Mouse (Mus musculus): ENCODE measurements around the gene Sox6.

Sox6 gene

DNA sequence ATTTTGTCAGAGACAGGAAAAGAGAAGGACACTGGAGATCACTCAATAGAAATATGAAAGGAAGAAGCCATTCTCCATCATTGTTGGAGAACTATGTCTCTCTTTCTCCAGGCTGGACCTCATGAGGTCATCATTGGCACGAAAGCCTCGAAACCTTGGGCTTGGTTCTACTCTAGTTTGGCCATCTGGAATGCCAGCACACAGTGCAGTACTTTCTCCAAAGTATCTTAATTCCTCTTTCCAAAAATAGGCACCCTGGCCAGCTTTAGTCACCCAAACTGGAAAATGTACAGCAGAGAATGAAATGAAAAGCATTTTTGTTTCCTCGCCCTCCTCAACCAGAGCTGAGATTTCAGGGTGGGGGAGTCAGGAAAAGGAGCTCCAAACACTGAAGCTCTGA is 213.3 kb downstream of the Sox6 start:
- no peak for DNase-seq

DNA sequence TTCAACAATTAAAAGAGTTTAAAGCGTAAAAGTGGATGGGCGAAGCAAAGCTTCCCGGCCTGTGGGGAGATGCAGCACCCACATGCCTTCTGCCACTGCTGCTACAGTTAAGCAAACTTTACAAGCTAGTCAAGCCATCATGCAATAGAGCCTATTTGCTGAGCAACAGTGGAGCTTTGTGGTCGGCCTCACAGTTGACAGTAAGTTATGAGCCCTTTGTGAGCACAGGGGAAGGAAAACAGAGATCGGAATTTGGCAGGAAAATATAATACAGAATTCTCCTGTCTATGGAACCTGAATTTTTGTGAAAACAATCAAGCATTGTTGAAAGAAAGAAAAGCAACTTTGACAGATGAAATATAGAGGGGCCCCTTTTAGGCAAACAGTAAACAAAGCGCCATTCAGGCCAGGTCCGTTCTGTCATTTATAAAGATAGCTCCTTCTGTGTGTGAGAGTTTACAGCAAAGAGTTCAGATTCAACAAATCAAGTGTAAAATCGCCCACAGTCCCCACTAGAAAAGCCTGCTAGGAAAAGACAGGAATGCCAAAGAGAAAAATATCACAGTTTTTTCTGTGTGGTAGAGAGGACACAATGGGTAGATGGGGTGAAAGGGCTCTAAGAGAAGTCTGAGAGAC is 213.9 kb downstream of the Sox6 start:
- DNase-seq: no peak

DNA sequence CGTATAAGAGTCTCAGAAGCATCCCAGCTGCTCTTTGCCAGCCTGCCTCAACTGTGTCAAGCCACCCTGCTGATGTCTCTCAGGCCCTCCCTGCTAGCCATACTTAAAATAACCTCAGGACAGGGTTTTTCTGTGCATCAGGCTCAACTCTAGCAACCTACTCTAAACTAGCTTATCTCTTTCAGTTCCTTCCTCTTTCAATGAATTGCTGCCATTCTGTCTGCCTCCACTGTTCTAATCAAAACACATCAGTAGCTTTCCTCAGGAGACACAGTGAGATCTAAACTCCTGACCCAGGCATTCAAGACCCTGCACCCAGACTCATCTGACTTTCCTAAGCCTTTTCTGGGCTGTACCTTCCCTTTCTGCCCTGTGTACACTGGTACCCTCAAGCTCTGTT is 219.5 kb downstream of the Sox6 start:
- DNase-seq: no peak

DNA sequence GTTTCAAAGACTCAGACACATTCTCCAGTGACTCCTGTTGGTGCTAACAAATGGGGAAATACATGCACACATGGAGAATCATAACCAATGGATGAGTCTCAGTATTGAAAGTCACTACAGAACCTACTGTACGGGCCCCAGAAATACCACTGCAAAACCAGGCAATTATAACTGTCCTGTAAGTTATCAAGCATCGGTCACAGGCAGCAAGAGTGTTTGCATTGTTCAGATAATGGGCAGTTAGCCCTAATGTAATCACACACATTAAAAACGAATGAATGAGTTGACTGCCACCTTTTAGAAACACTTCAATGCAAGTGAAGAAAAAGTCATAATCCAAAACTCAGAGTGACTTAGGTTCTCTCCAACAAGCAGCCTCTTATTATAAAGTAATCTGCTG is 235.3 kb downstream of the Sox6 start:
- no peak for DNase-seq

DNA sequence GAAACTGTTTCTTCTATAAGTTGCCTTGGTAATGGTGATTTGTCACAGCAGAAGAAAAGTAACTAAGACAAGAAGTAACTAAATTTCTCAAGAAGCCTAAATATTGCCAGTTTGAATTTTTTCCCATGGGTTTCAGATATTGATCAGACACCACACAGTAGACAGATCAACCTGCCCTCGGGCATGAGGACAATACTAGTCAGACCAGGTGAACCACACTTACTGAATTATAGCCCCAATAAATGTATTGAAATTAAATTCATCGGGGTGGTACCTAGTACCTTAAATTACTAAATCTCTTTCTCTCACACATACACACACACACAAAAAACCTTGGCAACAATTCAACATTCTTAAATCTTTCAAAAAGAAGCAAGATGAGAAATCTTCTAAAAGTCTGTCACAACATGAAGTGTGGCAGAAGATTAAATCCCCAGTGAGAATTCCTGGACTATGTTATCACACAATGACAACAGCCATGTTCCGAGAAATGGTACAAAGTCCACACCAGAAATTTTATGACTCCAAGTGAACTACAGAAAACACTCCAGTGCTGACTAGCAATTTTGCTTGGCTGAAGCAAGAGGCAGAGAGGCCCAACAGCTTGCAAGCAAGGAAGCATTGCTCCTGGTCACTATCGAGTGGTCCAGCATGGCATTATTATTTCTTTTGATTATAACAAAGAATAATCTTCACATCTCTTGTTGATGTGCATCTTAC is 244.3 kb downstream of the Sox6 start:
- no peak for DNase-seq

DNA sequence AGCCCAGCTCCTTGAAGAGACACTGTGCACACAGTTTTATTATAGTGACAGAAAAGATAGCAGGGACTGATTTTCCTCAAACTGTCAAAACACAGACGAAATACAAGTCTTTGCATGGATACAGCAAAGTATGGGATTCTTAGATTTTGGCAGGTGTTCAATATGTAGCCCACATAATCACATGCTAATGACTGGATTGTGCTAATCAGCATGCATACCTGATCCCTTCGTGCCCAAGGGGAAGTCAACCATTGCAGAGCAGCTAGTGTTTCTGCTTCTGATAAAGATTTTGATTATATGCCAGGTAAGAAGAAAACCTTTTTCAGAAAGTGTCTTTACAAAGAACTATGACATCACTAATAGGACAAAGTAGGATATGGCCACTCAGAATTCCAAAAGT is 245.8 kb downstream of the Sox6 start:
- no peak for DNase-seq

DNA sequence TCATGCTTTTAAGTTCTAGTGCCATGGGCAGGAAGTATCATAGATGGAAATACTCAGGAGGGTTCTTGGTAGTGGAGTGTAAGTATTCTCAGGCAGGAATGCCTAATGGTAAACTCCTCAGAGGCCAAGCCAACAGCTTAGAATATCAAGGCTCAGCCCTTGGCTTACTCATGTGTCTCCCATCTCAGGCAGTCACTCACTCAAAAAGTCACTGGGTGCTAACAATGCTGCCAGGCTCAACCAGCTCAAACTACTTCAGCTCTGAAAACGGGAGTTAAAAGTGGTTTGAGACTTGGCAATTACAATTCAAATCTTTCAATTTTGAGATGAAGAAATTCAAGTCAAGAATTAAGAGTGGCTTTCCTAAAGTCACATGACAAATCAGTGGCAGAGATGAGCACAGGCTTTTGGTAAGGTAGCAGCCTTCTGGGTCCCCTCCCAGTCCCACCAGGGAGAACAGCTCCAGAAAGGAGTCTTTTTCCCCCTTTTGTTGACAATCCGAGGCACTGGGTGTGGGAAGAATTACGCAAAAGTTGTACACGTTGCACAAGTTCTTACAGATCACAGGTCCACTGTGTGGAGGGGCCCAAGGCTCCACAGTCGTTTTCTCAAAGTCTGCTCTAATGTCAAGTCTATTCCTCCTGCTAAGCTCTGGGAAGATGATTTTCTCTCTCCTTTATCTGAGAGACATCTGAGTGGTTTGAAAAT is 249.3 kb downstream of the Sox6 start:
- peak; percentile 31 to 51 for DNase-seq

DNA sequence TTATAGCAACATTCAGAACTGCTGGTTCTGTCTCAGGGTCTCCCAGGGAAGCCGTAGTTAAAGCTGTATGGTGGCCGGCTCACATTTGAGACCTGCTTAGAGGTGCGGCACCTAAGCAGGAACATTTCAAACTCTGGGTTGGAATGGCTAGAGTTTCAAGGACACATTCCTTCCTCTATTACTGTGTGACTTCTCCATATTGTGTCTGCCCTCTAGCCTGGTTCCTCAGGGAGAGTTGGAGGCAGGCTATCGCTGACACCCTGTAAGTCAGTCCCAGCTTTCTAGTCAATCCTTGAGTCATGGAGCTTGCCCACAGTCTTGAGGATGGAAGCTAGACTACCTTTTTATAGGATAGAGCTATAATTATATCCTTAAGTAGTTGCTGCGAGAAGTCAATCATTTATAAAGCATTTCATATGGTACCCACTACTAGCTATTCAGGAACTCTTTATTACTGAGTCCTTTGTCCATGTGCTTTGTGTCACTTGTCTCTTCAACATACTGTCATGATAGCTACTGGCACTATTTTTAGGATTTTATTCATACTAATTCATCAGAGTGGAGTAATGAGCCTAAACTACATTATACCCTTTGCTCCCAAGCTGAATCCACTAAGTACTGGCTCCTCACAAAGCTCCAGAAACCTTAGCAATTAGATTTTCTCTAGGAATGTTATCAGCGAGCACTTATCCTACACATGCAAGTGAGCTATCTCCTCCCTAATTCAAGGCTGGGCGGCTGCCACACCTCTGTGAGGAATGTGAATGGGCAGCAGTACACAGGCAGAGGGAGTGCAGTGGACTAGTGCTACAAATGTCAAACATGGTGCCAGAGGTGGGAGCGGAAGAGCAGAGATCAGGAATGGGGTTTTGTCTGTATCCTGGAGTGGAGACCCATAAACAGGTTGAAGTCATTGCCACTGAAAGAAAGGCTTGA is 254.3 kb downstream of the Sox6 start:
- peak; percentile 39 to 40 for DNase-seq

DNA sequence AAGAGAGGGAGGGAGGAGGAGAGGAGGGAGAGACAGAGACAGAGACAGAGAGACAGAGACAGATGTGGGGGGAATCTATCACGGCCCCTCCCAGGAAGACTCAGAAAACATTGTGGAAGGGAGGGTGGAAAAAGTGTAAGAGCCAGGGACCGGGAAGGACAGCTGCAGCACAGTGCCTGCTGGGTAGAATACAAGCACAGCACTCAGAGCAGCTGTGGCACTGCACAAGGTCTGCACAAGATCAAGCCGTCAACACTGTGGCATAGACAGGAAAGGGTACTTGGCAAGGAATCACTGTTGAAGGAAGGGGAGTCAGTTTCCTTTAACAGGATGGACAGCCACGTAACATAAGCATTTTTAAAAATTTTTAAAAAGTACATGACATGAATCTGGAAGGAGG is 258.4 kb downstream of the Sox6 start:
- no peak for DNase-seq

DNA sequence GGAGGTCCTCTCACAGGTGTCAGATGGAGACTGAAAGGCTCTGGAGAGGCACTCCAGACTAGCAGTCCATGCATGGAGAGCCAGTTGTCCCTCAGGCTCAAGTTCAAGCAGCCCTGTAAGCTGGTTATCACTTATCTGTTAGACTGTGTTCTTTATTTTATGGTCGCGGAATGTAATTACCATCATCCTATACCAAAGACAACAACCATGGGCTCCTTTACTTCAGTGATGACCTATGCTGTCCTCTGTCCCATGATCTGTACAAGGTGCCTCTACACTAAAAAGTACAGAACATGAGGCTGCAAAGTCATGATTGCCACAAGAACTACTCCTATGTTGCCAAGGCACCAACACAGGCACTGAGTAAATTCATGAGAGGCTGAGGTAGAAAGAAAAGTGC is 259.1 kb downstream of the Sox6 start:
- no peak for DNase-seq

DNA sequence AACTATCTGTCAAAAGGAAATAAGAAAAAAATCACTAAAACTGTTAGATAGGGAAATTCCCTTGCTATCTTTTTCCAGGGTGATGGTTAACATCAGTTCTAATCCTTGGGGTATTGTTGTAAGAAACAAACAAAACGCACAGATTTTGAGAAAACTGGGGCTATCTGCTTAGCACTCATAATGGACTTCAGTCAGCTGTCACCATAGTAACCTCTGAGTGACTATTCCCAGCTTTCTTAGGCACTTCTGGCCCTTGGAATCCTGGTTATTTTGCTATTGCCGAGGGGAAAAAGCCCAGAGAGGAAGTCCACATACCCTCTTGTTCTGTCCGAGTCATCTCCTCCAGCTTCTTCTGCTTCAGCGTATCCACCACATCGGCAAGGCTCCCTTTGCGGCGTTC is 261.9 kb downstream of the Sox6 start:
- DNase-seq: no peak

DNA sequence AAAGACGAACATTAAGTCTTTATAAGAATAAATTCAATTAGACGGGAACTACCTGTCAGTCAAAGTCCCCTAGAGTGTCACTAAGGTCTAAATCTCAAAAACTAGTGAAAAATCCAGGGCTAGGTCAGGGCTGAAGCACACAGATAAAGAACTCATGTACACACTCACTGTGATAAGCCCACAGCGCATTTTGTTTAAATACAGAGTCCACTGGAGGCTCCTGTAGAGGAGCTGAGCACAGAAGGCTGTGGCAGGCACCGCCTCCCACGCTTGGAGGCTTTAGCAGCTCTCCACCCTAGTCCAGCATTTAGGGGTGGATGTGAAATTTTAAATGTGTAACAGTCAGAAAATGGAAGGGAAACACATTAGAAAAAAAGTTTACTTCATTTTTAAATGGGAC is 262.3 kb downstream of the Sox6 start:
- no peak for DNase-seq

DNA sequence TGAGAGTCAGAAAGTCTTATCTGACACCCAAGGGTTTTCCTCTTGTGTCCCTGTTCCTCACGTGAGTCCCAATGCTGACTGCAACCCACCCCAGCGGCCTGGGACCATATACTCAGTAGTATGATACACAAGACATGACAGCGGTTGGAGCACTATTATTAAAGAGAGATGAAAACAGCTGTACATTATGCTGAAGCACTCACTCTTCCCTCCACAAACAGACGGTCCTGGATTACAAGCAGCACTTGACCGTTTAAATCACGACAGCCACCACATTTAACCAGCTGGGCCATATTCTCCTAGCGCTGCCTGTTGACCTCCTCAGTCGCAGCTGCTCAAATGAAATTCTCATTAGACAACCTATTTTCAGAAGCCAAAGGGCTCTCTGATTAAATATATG is 272.3 kb downstream of the Sox6 start:
- DNase-seq: no peak

DNA sequence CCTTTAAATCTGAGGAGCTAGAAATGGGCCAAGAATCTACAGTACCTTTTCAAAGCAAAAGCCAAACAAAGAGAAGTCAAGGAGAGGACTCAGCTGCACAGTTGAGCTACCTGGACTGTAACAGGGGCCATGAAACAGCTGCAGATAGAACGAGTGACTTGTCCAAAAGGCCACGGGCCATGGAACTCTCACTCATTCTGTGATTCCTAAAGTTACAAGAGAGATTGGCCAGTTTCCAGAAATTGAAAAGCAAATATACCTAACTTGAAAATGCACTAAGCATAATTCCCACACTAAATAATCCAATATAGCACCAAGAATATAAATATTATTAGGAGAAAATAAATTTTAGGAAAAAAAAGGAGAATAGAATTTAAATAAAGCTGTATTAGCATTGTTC is 274.7 kb downstream of the Sox6 start:
- DNase-seq: no peak

DNA sequence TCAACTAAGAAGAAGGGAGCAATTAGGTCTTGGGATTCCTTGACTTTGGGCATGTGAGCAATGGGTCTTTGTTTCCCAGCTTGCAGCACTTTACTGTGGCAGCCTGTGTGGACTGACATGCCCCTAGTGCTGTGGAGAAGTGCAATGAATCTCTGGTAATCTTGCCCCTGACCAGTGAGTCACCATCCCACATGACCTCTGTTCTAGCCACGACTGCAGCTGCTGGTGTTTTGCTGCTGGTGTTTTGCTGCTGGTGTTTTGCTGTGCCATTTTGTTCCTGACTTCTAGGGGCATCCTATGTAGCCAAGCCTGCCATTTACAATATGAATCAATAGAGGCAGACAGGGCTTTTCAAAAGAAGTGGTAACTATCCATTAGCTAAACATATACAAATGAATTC is 280.4 kb downstream of the Sox6 start:
- no peak for DNase-seq

DNA sequence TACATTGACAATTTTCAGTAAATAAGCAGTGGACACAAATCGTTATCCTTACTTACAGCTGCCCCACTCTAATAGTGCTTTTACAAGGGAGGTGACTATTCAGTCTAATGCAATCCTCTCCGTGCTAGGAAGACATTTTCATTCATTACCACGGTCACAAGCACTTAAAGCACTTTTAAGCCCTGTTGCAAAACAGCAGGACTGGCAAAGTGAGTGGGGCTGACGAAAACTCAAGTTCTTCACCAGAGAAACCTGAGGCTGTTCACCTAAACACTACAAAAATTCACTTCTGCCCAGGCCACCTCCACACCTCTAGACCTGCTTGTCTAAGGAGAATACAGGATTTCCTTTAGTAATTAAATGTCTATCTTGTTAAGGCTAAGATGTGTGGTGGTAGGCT is 283.3 kb downstream of the Sox6 start:
- peak in 1 of 2 experiments; percentile 23 for DNase-seq

DNA sequence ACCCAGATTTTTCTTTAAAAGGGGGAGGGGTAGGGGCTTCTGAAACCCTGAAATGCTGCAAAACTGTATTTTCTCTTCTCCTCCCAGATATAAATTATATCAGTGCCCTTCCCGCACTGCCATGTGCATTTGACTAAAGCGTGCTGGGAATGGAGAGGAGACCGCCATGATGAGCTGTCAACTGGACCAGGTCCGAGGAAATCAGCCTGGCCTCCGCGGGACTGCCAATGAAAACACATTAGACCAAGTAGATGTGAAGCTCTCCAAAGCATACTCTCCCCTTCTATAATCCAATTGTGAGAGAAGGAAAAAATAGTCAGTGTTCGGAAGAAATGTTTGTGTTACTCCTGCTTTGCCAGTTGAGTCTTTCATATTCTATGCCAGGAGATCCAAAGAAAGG is 284.4 kb downstream of the Sox6 start:
- DNase-seq: no peak

DNA sequence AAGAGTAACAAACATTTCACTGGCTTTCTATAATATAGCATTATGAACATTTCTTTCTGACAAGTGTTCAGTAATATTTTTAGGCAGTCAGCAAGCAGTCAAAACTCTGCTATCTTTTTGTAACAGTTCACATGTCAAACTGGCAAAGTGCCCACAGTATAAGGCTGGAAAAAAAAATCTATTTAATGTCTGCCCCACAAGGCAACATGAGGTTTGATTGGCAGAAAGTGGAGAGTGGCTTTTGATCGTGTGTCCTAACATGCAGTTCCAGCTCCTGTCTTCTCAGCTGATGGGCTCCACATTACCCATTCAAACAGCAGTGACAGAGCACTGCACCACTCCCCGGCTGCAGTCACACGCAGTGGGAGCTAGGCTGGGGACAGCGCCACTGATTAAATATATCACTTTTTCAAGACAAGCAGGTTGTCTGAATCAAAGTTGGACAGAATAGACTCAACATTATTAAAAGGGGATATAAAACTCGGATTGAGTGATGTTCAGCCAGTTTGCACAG is 286.4 kb downstream of the Sox6 start:
- DNase-seq: no peak

DNA sequence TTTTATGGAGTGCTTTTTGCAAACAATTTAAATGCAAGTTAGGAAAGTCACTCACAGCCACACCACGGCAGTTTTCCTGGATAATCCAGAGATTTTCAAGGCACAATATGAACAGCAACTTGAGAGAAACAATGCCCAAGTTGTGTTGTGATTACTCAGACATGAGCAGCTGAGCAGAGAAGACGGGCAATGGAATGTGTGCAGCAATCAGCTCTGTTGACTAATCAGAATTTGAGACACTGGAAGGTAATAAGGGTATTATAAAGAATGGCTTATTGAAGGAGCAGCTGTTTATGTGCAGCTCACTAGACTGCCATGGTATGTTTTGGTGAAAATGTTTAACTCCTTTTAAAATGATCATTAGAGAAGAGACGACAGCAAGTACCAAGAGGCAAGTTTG is 287.5 kb downstream of the Sox6 start:
- DNase-seq: no peak

DNA sequence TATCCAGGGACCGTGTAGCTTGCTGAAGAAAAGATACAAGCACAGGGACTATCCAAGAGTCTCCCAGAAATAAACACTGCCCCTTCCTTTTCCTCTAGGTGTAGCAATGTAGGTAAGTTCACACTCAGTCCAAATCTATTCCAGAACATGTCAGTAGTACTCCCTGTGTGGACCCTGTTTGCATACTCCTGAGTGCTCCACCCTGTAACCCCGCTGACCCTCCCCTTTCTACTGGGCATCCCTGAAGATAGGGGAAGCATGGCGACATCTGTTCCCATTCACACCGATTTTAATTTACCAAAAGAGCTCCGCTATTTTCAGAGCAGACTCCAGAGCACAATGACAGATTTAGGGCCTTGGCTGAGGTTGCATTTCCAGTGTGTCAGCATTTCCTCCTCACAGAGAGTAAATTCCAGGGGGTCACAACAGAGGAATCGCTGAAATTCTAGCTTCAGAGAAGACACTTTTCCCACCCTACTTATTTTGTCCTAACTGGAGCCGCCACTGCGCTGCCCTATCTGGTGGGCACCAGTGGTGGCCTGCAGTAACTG is 288.2 kb downstream of the Sox6 start:
- no peak for DNase-seq

DNA sequence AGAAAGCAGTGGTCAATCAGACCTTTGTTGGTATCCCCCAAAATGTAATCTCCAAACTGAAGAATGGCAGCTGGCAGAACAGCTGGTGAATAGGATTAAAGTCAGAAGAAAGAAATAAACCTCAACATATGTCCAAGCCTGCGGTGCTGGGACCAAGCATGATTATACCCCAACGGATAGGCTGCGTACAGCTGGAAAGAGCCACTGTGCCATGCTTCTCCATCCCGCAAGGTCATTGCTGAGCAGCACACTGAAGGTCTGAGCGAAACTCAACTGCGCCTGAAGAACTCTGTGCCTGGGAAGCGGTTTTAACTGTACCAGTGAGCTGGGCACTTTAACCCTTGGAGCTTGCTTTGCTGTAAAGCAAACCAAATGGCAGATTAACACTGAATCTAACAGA is 291.1 kb downstream of the Sox6 start:
- DNase-seq: no peak

DNA sequence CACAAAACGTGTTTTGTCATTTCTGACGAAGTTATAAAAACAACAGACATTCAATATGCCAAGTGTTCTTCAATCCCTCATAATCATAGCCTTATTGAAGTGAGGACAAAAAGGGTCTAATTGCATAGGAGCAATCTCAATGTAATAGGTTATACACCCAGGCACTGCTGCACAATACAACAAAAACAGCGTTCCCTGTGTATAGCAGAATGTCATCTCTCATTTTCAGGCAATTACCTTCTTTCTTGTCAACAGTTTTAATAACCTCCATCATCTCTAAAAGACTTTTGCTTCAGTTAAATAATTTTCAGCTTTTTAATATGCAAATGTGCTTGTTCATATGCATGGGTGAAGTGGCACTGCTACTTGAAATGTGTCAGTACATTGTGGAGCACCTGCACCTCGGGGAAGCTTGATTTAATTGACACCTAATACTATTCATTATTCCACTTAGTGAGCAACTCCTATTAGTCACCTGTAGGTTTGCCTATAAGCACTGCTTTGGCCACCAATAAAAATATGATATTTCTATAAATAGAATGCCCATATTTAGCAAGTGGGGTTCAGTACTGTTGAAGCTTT is 292.8 kb downstream of the Sox6 start:
- DNase-seq: no peak
